Mouse (Mus musculus): ENCODE measurements around the gene Rfx4. TPM values are rescaled to one million over a fixed set of nuclear protein-coding genes. Genes with fewer than 3 reads are reported as not detected.

The Rfx4 gene
- polyA plus RNA-seq, 1 experiment from 2014 or later, result 0.05 TPM

DNA sequence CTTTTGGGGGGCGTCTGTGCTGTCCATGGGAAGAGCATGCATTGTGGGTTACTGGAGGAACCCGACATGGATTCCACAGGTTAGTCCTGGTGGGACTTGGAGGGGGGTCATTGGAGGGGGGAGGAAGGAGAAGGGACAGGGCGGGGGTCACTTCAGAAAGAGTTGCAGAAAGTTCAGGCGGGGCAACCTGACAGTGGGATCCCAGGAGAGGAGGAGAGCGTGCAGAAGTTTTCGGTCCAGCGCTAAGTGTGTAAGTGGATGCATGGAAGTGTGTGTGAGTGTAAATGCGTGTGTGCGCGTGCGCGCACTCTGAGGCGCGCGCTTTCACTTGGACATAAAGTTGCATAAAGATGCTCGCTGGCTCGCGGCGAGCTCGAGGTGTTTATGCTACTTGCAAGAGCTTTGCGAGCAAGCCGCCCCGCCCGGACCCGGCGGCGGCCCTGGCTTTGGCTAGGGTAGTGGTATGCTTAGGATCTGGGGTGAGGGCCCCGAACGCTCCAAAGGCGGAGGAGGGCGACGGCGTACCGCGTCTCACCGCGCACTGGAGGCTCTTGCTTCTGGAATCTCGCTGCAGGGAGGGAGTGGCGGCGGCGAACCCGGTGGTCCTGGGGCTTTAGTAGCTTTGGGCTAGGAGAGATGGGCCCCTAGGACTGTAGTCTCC lies 703 bp downstream of the Rfx4 start:
- no peak for ATAC-seq (replicated peaks; ENCODE audit: low FRiP score, low read depth)
- H3K27me3 ChIP-seq (ENCODE audit: insufficient read depth, low read length), result peaks cover 83% of the 10 kb centered on the region
- WGBS, result under 1% methylated on average over 42 of the region's 42 CpGs
- no peaks in the 10 kb centered on the region for H3K36me3 ChIP-seq (ENCODE audit: insufficient read depth, low read length)
- DNase-seq (ENCODE audit: low spot score), result peak; percentile 18
- no peaks in the 10 kb centered on the region for H3K9me3 ChIP-seq (replicated peaks; ENCODE audit: low read length)
- peak overlapping the region; percentile 52 for H3K4me2 ChIP-seq (ENCODE audit: low read length)
- H3K4me1 ChIP-seq (replicated peaks; ENCODE audit: insufficient read depth, low read length), result peaks cover 36% of the 10 kb centered on the region; the same call in 1 of the 2 replicates
- no peak overlapping the region for H3K9ac ChIP-seq (ENCODE audit: low read depth, low read length)
- no peak for TF ChIP-seq CTCF (IDR thresholded peaks at IDR 0.05; ENCODE audit: low read depth)
- H3K4me3 ChIP-seq (replicated peaks; ENCODE audit: low read depth, low read length), result peak overlapping the region; percentile 24
- H3K27ac ChIP-seq, result no peak overlapping the region

DNA sequence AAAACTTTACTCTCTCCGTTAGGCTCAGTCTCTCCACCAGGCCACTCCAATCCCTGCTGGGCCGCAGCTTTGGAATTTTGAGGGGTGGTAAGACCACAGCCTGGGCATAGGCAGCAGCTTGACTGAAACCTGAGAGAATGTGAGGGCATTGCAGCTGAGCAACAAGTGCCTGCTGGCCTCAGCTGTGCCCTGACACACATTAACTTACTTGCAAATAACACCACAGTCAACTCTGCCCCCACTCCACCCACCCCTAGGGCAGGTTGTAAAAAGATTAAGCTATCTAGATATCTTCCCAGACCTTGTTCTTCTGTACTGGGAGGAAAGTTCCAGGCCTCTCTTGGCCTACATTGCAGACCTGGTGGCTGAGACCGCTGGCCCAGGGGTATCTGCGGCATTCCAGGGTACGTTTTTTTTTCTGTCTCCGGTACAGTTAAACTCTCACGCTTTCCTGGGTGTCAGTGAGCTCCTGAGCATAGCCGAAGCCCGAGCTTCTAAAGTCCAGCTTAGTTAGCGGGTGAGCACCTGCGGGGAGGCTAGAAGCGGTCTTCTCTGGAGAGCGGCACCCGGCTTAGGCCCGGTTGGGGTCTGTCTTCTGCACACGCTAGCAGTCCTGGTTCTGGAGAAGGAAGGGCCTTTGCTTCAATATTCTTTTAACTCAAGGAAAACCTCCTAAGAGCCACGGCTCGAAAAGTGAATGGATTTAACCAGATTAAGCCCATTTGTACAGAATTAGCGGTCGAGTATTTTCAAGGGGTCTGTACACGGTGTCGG lies 1.8 kb downstream of the Rfx4 start:
- H3K27ac ChIP-seq, result no peak overlapping the region
- WGBS, result 7% methylated on average over 22 of the region's 22 CpGs
- H3K9me3 ChIP-seq (replicated peaks; ENCODE audit: low read length), result no peaks in the 10 kb centered on the region
- no peak for ATAC-seq (replicated peaks; ENCODE audit: low FRiP score, low read depth)
- no peak overlapping the region for H3K4me2 ChIP-seq (ENCODE audit: low read length)
- no peak for TF ChIP-seq CTCF (IDR thresholded peaks at IDR 0.05; ENCODE audit: low read depth)
- peaks cover 87% of the 10 kb centered on the region for H3K27me3 ChIP-seq (ENCODE audit: insufficient read depth, low read length)
- peaks cover 36% of the 10 kb centered on the region; the same call in 1 of the 2 replicates for H3K4me1 ChIP-seq (replicated peaks; ENCODE audit: insufficient read depth, low read length)
- no peaks in the 10 kb centered on the region for H3K36me3 ChIP-seq (ENCODE audit: insufficient read depth, low read length)
- H3K4me3 ChIP-seq (replicated peaks; ENCODE audit: low read depth, low read length), result no peak overlapping the region
- H3K9ac ChIP-seq (ENCODE audit: low read depth, low read length), result no peak overlapping the region
- no peak for DNase-seq (ENCODE audit: low spot score)

DNA sequence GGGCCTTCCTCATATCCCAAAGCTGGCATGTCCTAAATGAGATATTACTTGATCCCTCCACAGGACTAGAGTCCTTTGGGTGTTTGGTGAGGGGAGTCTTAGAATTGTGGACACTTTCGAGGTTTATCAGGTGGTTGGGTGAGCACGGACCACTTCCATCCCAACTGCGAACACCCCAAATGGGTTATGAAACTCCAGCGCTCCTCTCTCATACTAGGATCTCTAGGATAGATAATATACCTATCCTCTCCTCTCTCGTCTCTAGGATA lies 2.3 kb downstream of the Rfx4 start:
- H3K27ac ChIP-seq, result no peak overlapping the region
- H3K4me1 ChIP-seq (replicated peaks; ENCODE audit: insufficient read depth, low read length), result peaks cover 36% of the 10 kb centered on the region; the same call in 1 of the 2 replicates
- no peak overlapping the region for H3K9ac ChIP-seq (ENCODE audit: low read depth, low read length)
- no peak for DNase-seq (ENCODE audit: low spot score)
- 7% methylated on average over 5 of the region's 5 CpGs for WGBS
- no peak overlapping the region for H3K4me3 ChIP-seq (replicated peaks; ENCODE audit: low read depth, low read length)
- no peaks in the 10 kb centered on the region for H3K9me3 ChIP-seq (replicated peaks; ENCODE audit: low read length)
- no peaks in the 10 kb centered on the region for H3K36me3 ChIP-seq (ENCODE audit: insufficient read depth, low read length)
- H3K27me3 ChIP-seq (ENCODE audit: insufficient read depth, low read length), result peaks cover 83% of the 10 kb centered on the region
- no peak for ATAC-seq (replicated peaks; ENCODE audit: low FRiP score, low read depth)
- H3K4me2 ChIP-seq (ENCODE audit: low read length), result no peak overlapping the region
- TF ChIP-seq CTCF (IDR thresholded peaks at IDR 0.05; ENCODE audit: low read depth), result no peak

DNA sequence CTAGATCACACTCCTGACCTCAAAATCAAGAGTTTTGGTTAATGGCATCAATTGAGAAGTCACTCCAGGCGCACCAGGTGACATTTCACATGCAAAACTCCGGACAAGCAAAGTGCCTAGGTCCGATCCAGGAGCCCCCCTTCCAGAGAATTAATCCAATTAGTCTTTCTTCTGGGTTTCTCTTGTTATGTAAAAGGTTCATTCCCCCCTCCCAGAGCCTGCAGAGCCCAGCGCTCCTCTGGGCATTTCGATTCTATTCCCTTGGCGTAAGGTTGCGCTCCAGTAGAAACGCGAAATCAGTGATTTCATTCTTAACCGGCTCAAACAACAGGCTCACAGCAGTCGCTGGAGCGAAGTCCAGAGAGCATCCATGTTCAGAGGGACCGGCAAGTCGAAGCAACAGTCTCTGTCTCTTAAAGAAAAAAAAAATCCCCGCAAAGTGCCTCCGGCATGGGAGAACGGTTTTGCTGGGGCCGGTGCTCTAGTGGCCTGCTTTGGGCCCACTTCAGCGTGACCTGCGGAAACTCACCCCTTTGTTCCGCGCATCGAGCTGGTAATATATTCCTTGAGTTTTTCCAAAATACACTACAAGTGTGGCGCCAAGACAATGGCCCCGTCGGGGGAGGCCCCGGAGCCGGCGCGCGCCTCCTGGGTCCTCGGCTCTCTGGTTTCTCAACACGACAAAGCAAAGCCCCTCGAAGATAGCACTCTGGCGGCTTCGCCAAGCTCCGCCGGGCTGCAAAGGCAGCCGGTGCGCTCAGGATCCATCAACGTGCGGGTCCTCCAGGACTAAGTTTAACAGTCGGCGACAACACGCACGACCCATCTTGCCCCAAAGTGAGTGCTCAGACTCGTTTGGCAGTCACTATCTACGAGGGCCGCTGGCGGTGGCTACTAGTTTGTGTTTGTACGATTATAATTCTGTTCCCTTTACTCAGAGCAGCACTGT lies 2.9 kb downstream of the Rfx4 start:
- no peak overlapping the region for H3K9ac ChIP-seq (ENCODE audit: low read depth, low read length)
- peaks cover 36% of the 10 kb centered on the region; the same call in 1 of the 2 replicates for H3K4me1 ChIP-seq (replicated peaks; ENCODE audit: insufficient read depth, low read length)
- H3K27me3 ChIP-seq (ENCODE audit: insufficient read depth, low read length), result peaks cover 82% of the 10 kb centered on the region
- no peak for TF ChIP-seq CTCF (IDR thresholded peaks at IDR 0.05; ENCODE audit: low read depth)
- no peaks in the 10 kb centered on the region for H3K9me3 ChIP-seq (replicated peaks; ENCODE audit: low read length)
- DNase-seq (ENCODE audit: low spot score), result no peak
- no peak overlapping the region for H3K27ac ChIP-seq
- 3% methylated on average over 51 of the region's 51 CpGs for WGBS
- H3K36me3 ChIP-seq (ENCODE audit: insufficient read depth, low read length), result no peaks in the 10 kb centered on the region
- H3K4me2 ChIP-seq (ENCODE audit: low read length), result peak overlapping the region; percentile 41
- peak overlapping the region; percentile 16 for H3K4me3 ChIP-seq (replicated peaks; ENCODE audit: low read depth, low read length)
- ATAC-seq (replicated peaks; ENCODE audit: low FRiP score, low read depth), result no peak

DNA sequence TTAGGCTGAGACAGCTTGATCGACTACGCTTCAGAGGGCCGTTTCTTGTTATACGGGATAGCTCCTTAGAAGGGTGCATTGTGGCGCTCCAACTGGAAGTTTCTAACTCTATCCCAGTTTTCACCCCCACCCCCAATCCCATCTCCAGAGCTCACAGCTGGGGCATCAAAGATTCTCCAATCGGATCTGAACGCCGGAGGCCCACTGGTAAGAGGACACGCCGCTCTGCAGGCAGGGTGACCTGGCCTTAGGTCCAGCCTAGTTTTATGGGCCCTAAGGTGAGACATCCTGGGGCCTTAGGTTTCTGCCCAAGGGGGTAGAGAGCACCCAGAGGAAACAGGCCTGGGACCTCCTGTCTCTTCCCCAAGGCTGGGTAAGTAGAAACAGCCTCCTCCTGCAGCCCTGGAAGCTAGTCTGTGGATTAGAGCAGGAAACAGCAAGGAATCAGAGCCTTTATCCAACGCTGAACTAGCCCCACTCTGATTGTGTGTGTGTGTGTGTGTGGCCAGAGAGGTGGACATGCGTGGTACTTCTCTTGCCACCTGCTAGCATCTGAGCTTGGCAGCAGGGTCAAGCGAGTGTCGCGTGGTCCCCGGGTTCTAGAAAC lies 3.8 kb downstream of the Rfx4 start:
- 11% methylated on average over 16 of the region's 16 CpGs for WGBS
- H3K27ac ChIP-seq, result no peak overlapping the region
- no peak overlapping the region for H3K9ac ChIP-seq (ENCODE audit: low read depth, low read length)
- peak overlapping the region; percentile 26 for H3K4me3 ChIP-seq (replicated peaks; ENCODE audit: low read depth, low read length)
- no peaks in the 10 kb centered on the region for H3K9me3 ChIP-seq (replicated peaks; ENCODE audit: low read length)
- DNase-seq (ENCODE audit: low spot score) (no peak), ATAC-seq (replicated peaks; ENCODE audit: low FRiP score, low read depth) (no peak)
- no peaks in the 10 kb centered on the region for H3K36me3 ChIP-seq (ENCODE audit: insufficient read depth, low read length)
- no peak for TF ChIP-seq CTCF (IDR thresholded peaks at IDR 0.05; ENCODE audit: low read depth)
- peaks cover 36% of the 10 kb centered on the region; the same call in 1 of the 2 replicates for H3K4me1 ChIP-seq (replicated peaks; ENCODE audit: insufficient read depth, low read length)
- H3K4me2 ChIP-seq (ENCODE audit: low read length), result peak overlapping the region; percentile 58; the same call in 1 of the 2 replicates
- H3K27me3 ChIP-seq (ENCODE audit: insufficient read depth, low read length), result peaks cover 74% of the 10 kb centered on the region

Measured in kidney, postnatal 0 days (tissue).